Mouse (Mus musculus): Measurements from ENCODE around the gene Map3k13. TPM values are rescaled to one million over a fixed set of nuclear protein-coding genes. Genes with fewer than 3 reads are reported as not detected.

Map3k13 gene
- total RNA-seq, 2 experiments from 2014 or later = 0.41 to 0.46 TPM

GRCm38 (mm10) chr16:21853446-21853941 lies 59.3 kb downstream of the Map3k13 start:
- DNase-seq = no peak

- no peak for DNase-seq
Measured at GRCm38 (mm10) chr16:21854589-21855284, 60.6 kb downstream of the Map3k13 start.

GRCm38 (mm10) chr16:21856134-21856533 lies 62.0 kb downstream of the Map3k13 start:
- no peak for DNase-seq

DNA sequence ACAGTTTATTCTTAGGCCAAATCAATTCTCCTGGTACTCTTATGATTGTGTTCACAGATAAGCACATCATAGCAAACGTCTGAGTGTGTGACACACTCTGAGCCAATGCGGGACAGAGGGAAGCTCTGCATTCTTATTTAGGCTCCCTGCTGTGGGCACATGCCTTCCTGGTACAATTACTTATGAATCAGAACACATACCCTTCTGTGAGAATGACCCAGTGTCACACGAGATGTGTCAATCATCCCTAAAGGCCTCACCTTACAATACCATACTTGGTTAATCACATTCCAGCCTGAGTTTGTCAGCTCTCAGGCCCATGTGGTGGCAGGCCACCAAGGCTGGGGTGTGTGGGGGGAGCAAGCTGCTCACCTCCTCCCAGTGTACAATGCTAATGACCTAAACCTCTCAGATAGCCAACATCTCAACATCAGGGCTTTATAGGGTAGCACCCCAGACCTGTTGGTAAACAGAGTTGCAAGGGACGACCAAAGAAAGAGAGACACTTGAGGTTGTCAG lies 63.0 kb downstream of the Map3k13 start:
- no peak for DNase-seq

- DNase-seq = no peak
Measured at GRCm38 (mm10) chr16:21858163-21858562, 64.0 kb downstream of the Map3k13 start.

DNA sequence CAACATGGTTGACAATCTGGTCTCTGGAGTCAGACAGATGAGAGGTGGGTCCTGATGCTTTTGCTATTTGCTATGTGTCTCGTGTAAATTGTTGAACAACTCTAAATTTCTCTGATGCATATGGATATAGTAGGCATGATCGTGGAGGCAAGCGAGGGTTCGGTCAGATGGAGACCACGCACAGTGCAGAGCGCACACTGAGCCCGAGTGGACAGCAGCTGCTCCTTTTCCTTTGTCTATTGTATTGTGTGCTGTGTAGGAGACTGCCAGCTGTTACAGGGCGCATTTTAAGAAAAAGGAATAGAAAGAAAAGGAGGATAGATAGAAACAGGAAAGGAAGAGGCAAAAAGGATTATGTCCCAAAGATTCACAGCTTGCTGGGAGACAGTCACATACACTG lies 64.7 kb downstream of the Map3k13 start:
- no peak for DNase-seq

- DNase-seq = no peak
Measured at GRCm38 (mm10) chr16:21862448-21862847, 68.3 kb downstream of the Map3k13 start.

DNA sequence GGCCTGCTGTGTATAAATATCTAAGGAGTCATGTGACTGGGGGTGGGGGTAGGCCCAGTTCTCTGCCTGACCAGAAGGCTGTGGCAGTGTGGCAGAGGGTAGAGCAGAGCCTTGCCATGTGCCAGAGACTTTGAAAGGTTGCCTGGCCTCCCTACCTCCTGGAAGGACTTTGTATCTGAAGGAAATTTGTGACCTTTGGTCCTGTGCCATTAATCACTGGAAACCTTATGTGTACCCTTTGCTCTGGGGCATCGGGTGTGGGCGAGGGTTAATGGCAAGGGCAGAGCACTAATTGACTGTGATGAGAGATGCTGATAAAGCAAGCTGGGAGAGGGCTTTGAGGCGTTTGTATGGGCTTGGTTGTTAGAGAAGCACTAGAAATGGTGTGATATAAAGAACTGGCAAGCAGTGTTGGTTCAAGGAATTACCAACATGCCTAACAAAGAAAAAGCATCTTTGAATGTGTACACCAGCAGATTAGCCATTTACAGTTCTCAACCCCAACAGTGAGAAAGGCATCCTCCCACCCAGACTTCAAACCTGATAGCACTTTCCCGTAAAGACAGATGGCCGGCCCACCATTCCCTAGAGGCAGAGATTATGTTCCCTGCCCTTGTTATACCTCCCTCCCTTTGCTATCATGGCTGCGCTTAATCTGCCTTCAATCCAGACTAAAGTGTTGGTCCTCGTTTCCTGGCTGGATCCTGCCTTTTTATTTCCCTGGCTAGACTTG lies 71.3 kb downstream of the Map3k13 start:
- no peak for DNase-seq

- DNase-seq = no peak
Measured at GRCm38 (mm10) chr16:21865983-21866575, 71.9 kb downstream of the Map3k13 start.

- no peak for DNase-seq
Measured at GRCm38 (mm10) chr16:21867727-21868126, 73.6 kb downstream of the Map3k13 start.

- no peak for DNase-seq
Measured at GRCm38 (mm10) chr16:21868651-21869050, 74.5 kb downstream of the Map3k13 start.

DNA sequence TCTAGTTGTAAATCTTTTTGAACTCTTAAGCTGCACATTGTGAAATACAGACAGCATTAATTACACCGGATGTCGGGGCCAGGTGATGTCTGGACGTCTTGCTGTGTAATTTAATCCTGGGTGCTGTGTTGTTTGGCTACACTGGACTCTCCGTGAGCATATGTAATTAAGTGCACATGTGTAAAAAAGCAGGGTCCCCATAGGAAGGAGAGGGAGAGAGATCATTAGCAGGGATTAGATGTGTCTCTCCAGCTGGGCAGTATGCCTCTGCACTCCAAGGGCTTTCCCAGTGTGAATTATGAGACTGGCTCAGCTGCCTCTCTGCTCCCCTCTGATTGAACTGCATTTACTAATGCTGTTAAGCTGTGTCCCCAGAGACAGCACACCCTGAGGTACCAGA lies 75.7 kb downstream of the Map3k13 start:
- DNase-seq = no peak

GRCm38 (mm10) chr16:21877735-21878134 lies 83.6 kb downstream of the Map3k13 start:
- no peak for DNase-seq

DNA sequence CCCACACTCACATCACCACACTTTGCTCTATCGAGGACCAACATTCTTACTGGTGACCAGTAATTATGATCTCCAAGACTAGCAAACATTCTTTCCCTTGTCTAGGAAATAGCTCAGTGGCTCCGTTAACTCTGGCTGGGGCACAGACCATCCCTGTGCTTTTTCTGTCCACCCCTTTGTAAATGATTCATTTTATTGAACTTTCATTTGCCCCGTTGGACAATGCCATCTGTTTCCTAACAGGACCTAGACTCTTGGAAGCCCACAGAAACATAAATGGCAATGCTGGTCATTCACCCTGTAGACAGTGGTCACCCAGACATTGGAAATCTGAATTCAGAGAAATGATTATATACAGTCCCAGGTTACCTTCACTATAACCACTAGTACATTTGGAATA lies 84.7 kb downstream of the Map3k13 start:
- DNase-seq = no peak

GRCm38 (mm10) chr16:21881181-21881580 lies 87.0 kb downstream of the Map3k13 start:
- DNase-seq = no peak

DNA sequence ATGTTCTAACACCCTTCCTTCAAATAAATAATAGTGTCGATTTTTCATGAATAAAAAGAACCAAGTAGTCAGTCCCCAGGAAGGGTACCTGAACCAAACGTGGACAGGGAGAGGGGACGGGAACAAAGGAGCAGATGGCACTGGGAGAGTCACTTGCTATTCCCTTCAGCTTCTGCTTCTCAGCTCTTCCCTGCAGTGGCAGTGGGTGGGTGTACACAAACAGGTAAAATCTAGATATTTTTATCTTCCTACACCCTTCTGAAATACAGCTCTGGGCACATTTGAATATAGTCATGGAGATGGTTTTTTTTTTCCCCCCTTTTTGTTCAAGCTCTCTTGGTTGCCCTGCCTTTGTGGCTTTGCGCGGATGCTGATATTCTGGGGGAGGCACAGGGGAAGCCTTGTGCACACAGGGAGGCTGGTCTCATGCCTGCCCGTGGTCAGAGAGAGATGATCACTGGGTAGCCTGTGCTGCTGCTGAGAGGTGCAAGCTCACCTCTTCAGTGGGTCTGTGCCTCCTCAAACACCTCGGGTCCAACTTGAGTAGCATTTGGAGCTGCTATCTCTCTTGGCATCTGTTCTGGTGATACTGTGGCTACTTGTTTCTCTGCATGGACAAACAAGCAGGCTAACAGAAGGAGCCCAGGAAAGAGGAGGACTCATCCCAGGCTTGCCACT lies 87.6 kb downstream of the Map3k13 start:
- DNase-seq = no peak

DNA sequence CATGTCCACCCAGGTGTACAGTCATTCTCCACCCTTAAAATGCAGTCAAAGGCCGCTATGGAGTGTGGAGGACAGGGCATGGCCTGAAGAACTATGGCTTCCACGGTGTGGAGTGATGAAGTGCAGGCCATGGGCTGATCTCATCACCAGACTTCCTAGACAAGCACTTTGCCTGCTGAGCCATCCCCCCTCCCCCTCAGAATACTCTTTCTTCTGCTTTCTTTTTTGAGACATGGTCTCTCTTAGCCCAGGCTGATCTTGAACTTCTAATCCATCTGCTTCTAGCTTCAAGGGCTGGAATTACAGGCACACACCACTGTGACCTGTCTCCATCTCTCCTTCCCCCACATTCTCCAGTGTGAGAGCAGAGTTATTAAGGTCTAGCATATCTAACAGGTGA lies 93.5 kb downstream of the Map3k13 start:
- DNase-seq = no peak

DNA sequence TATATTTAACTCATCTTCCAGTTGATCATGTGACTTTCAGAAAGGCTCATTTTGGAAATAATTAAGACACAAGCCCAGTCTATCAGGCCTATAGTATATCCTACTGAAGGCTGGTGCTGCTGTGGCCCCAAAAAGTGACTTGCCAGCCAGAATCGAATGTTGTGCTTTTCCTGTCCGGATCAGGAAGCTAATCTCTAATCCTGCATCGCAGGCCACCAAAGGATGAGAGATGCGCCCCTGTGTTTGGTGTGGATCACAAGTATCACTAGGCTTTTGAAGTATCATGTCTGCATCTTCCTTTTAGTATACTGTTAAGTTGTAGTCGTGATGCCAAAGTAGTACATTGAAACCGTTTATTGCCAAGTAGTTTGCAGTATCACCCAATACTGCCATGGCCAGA lies 99.7 kb downstream of the Map3k13 start:
- DNase-seq = no peak

DNA sequence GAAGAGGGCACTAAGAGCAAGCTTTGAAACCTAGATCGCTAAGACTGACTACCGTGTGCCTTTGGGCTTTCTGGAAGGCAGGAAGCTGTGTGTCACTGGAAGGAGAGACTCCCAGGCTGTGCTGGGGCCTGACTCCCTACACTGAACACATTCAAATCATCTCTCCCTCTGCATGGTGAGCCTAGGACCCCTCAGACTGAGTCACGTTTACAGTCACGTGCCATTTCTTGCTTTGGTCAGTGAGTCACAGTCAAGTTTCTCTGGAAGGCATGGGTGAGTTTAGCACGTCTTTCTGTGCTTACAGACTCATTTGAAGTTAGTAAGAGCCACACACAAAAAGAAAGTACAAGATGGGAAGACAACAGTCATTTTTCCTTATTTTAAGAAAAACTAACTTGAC lies 107.1 kb downstream of the Map3k13 start:
- no peak for DNase-seq

- no peak for DNase-seq
Measured at GRCm38 (mm10) chr16:21904636-21905035, 110.5 kb downstream of the Map3k13 start.

DNA sequence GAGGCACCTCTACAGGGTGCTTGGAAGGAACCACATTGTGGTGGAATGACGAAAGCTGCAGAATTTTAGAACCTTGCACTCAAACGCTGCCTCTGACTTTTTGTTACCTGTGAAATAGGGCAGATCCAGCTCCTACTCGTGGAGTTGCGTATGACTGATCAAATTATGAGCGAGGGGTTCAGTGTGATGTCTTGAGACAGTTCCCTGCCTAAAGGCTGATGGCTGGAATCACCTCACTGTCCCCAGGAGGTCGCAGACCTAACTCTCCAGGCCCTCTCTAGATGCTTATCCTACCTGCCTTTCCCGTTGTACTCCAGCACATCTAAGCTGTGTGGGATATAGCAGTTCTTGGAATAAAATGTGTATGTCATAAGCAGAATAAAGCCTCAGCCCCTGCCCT lies 111.8 kb downstream of the Map3k13 start:
- no peak for DNase-seq

- no peak for DNase-seq
Measured at GRCm38 (mm10) chr16:21906902-21907301, 112.8 kb downstream of the Map3k13 start.

Data from gastrocnemius, postnatal 25 days (tissue).